Mouse (Mus musculus) cerebellum, adult 2 months (tissue): Measurements from ENCODE around the gene Tmem9b. TPM values are rescaled to one million over a fixed set of nuclear protein-coding genes. Genes with fewer than 3 reads are reported as not detected.

Experiments used
- DNase-seq, 2 experiments: peaks; one replicate each; pipeline ENCODE4 v3.0.0; 2021
- H3K27ac ChIP-seq: fragments of 200-500 bp; 2 replicates; pipeline ENCODE4 v1.5.1; 2012; ENCODE audit warnings: low read length, control low read depth, inconsistent platforms; ENCODE audit not compliant: insufficient read depth
- H3K27me3 ChIP-seq: fragments of 200-500 bp; 2 replicates; pipeline ENCODE4 v1.6.1; 2012; ENCODE audit warnings: inconsistent platforms, mild to moderate bottlenecking, low read length, moderate library complexity; ENCODE audit not compliant: control insufficient read depth, insufficient read depth
- H3K4me1 ChIP-seq: fragments of 200-500 bp; 2 replicates; pipeline ENCODE4 v1.6.1; 2011; ENCODE audit warnings: low read length; ENCODE audit not compliant: control insufficient read depth, insufficient read depth
- H3K4me3 ChIP-seq: fragments of 200-500 bp; replicated peaks from 2 replicates; pipeline ENCODE3; 2011; ENCODE audit warnings: mild to moderate bottlenecking, low read depth, low read length, control low read depth; ENCODE audit not compliant: insufficient read depth
- CTCF ChIP-seq: fragments of 200-500 bp; IDR thresholded peaks from 2 replicates; pipeline ENCODE4 v1.5.1; 2011; ENCODE audit warnings: low read depth, mild to moderate bottlenecking, control low read depth, low read length, moderate library complexity, borderline replicate concordance; ENCODE audit not compliant: insufficient read depth
- POLR2A ChIP-seq: fragments of 200-500 bp; IDR thresholded peaks from 2 replicates; pipeline ENCODE4 v1.6.1; 2011; ENCODE audit warnings: low read length, control low read depth, borderline replicate concordance; ENCODE audit not compliant: insufficient read depth
- WGBS: fragments of 180-500 bp; shearing (Covaris S2); methylation state at CpG from one replicate; pipeline ENCODE4 v1.1.7; 2018; 5-methylcytosine and 5-hydroxymethylcytosine counted together
- polyA plus RNA-seq: library from polyadenylated mRNA; depleted of rRNA; stranded (reverse); fragments of >200 nt; gene quantifications from 2 replicates; pipeline ENCODE4 v1.2.3, GENCODE M21; 2012

Tmem9b gene
- polyA plus RNA-seq, 1 experiment, result 140 TPM

GRCm38 (mm10) chr7:109783281-109783680, 30.6 kb upstream of the Tmem9b start:
- WGBS, result 8% methylated on average over 7 of the region's 7 CpGs
- no peaks in the 10 kb centered on the region for H3K27me3 ChIP-seq
- peak in 1 of 2 experiments; percentile 24 for DNase-seq
- TF ChIP-seq POLR2A (no peak), CTCF (no peak)
- H3K4me1 ChIP-seq, result peaks cover 3% of the 10 kb centered on the region; the same call in 1 of the 2 replicates
- H3K4me3 ChIP-seq, result no peak overlapping the region
- H3K27ac ChIP-seq, result no peak overlapping the region

DNA sequence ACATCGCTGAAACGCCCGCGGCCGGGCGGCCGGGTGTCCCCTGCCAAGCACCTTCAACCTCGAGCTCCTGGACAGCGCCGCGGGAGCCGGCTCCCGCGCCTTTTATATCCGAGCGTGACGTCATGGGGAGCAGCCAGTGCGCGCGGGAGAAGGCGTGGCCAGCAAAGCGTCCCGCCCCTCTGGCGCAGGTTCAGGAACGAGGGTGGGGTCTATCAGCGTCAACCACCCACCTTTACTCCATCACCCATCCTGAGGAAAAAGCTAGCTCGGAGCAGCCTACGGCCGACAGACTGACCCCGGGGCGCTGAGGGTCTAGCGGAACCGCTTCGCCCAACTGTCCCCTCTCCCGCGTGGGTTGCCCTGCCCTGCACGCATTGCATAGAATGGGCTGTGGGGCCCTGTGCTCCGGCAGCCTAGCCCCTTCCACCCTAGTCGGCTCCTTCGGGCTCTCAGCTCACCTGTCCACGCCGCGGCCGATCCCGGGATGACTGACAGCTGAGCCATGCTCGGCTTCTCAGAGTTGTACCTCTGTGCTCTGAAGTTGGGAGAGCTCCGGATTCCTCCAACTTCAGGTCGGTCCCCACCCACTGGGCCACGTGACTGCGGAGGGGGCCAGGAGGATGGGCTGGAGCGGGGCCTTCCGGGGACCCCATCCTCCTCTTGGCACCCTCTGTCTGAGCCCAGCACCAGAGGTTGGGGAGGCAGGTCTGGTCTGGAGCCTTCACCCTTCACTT, 29.0 kb upstream of the Tmem9b start, which contains the start of gene Nrip3:
Gene Nrip3, minus strand, starts transcription at position 556 of the 734 bp plus-strand sequence.
- peak within 1 kb of the TSS; percentile 59 for H3K4me3 ChIP-seq
- no peaks in the 10 kb centered on the region for H3K27me3 ChIP-seq
- WGBS, result 1% methylated on average over 52 of the region's 52 CpGs
- no peak within 1 kb of the TSS for H3K27ac ChIP-seq
- DNase-seq, result peak; percentile 78 to 86
- H3K4me1 ChIP-seq, result peaks cover 3% of the 10 kb centered on the region; the same call in 1 of the 2 replicates
- TF ChIP-seq POLR2A (peak; percentile 30; the same call in 1 of the 2 replicates), CTCF (no peak)

GRCm38 (mm10) chr7:109781087-109781469, 28.4 kb upstream of the Tmem9b start:
- H3K4me1 ChIP-seq, result peaks cover 3% of the 10 kb centered on the region; the same call in 1 of the 2 replicates
- no peak for TF ChIP-seq POLR2A
- no peak for TF ChIP-seq CTCF
- H3K27ac ChIP-seq, result no peak overlapping the region
- peak overlapping the region; percentile 59 for H3K4me3 ChIP-seq
- WGBS, result under 1% methylated on average over 24 of the region's 24 CpGs
- no peak for DNase-seq
- H3K27me3 ChIP-seq, result no peaks in the 10 kb centered on the region

- Histone ChIP-seq H3K4me3 (no peak overlapping the region), H3K4me1 (no peaks in the 10 kb centered on the region), H3K27ac (no peak overlapping the region), H3K27me3 (no peaks in the 10 kb centered on the region)
- TF ChIP-seq POLR2A, result no peak
- TF ChIP-seq CTCF, result no peak
- no peak for DNase-seq
These were observed 19.6 kb upstream of the Tmem9b start for GRCm38 (mm10) chr7:109772251-109772650.

- Histone ChIP-seq H3K4me3 (no peak overlapping the region), H3K27ac (no peak overlapping the region), H3K27me3 (no peaks in the 10 kb centered on the region), H3K4me1 (no peaks in the 10 kb centered on the region)
- DNase-seq, result no peak
- 61% methylated on average over 2 of the region's 2 CpGs for WGBS
- no peak for TF ChIP-seq POLR2A
- no peak for TF ChIP-seq CTCF
These were observed 16.2 kb upstream of the Tmem9b start for GRCm38 (mm10) chr7:109768699-109769383.

- no peaks in the 10 kb centered on the region for H3K27me3 ChIP-seq
- 84% methylated on average over 7 of the region's 7 CpGs for WGBS
- no peak overlapping the region for H3K27ac ChIP-seq
- H3K4me3 ChIP-seq, result no peak overlapping the region
- H3K4me1 ChIP-seq, result no peaks in the 10 kb centered on the region
- no peak for DNase-seq
- TF ChIP-seq CTCF, result no peak
- TF ChIP-seq POLR2A, result no peak
These were observed 15.1 kb upstream of the Tmem9b start for GRCm38 (mm10) chr7:109767575-109768350.

- Histone ChIP-seq H3K27ac (no peak overlapping the region), H3K27me3 (no peaks in the 10 kb centered on the region), H3K4me1 (no peaks in the 10 kb centered on the region), H3K4me3 (no peak overlapping the region)
- DNase-seq, result no peak
- TF ChIP-seq POLR2A (no peak), CTCF (no peak)
- WGBS, result 77% methylated on average over 2 of the region's 2 CpGs
These were observed 11.3 kb upstream of the Tmem9b start for GRCm38 (mm10) chr7:109764009-109764408.
